Mouse (Mus musculus) thymus, postnatal 4 days (tissue): ENCODE data around the gene Fam171a2.

ENCODE experiments used
- DNase-seq: peaks from one replicate; pipeline ENCODE4 v3.0.0; 2021

Fam171a2 gene

DNA sequence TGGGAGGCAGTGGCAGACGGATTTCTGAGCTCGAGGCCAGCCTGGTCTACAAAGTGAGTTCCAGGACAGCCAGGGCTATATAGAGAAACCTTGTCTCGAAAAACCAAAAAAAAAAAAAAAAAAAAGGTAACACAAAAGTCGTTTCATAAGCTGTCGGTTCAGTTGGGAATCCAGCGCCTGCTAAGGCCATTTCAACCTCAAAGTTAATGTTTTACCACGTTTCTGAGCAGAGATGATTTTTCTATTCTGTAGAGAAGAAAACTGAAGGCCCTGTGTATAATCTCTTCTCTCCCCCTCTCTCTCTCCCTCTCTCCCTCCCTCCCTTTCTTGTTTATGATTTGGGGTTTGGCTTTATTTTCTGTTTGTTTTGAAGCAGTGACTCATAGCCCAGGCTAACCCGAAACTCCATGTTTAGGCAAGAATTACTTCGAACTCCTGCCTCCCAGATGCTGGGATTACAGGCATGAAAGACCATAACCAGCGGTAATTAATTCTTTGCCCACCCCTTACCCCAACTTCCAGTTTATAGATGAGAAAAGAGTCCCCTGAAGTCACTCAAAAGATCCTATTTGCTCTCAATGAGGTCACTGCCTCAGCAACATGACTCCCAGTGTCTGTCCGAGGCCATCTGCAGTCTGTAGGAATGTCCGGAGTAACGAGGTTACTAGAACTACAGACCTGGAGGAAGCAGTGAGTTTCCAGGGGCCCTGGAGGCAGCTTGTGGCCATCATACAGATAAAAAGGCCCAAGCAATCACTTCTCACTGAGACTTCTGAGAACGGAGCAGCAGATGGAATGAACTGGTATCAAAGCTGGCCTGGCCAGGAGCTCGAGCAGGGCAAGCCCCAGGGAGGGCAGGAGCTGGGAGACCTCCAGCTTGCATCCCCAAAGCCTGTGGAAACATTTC, 38.3 kb downstream of the Fam171a2 start:
- DNase-seq = no peak

- DNase-seq = peak; percentile 93
Observed at GRCm38 (mm10) chr11:102408344-102408876, 39.1 kb downstream of the Fam171a2 start.

- DNase-seq = no peak
Observed at GRCm38 (mm10) chr11:102407834-102408215, 39.7 kb downstream of the Fam171a2 start, which contains the start of gene Slc25a39. TSS of gene Slc25a39 (minus strand) at chr11:102407946.

DNA sequence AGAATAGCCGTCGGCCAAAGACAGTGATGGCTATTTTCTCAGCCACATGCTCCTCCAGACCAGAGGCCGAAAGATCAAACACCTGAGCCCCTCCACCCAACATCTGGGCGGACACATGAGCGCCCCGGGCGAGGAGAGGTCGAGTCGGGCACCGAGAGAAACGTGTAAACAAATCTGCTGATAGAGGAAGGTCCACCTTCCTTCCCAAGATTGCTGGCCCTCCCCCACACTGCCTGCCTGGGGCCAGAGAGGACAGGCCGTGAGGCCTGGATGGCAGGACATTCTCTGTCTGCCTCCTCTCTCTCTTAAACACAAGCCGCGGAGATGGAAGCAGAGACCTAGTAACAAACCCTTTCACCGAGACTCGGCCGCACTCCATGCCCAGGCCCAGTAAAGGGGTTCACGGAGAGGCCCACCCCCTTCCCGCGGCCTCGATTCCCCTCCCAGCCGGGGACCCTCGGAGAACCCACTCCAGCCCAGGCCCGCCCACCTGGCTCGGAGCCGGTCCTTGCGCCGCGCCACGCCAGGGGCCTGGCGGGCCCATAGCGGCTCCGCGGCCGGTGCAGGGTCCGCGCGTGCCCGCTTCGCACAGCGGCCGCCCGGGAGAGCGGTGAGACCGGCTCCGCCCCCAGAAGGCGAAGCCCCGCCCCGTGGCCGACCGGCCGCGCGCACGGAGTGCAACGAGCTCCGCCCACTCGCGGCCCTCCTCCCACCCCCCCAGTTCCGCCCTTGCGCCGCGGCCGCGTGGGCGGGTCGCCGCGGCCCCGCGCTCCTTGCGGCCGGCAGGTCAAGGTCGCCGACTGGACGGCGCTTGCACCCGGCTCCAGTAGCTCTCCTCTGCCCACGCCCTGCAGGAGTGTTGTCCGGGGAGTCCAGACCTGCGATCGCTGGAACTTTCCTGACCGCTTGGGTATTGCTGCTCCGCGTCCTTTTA, 40.3 kb downstream of the Fam171a2 start:
- peak; percentile 98 for DNase-seq

- no peak for DNase-seq
Observed at GRCm38 (mm10) chr11:102406401-102406800, 41.1 kb downstream of the Fam171a2 start.

GRCm38 (mm10) chr11:102405544-102406285, 41.8 kb downstream of the Fam171a2 start:
- DNase-seq = no peak

DNA sequence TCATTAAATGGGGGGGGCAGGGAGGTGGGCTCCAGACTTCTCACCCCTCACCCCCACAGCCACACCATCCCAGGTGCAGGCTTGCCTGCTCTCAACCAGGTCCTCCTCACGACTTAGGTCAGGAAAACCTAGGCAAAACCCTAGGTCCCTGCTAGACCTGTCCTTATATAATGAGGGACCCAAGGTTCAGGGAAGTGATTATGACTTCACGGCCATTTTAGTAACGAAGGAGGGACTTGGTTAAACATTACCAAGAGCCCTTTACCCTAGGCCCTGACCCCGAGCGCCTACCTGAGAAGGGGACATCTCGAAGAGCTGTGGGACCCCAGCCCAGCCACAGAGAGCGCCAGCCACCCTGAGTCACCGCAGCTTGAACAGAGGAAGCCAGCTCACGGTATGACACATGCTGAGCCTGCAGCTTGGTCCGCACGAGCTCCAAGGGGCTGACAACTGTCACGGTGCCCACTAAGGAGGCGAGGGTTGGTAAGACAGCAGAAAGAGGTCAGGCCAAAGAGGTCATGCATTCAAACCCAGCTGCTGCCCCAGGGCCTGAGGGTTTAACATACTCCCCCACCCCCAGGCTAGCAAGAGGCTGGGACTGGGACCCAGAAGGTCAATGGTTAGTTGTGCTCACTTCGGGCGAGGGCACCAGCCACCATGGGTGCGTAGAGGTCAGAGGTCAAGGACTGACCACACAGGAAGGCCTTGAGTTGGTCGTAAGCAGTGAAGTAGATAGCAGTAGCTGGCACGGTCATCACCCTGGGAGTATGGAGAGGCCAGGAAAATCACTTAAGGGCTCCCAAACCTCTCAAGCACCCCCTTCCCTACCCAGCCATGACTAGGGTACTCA, 43.1 kb downstream of the Fam171a2 start:
- DNase-seq = no peak

GRCm38 (mm10) chr11:102403657-102404056, 43.8 kb downstream of the Fam171a2 start:
- DNase-seq = no peak

DNA sequence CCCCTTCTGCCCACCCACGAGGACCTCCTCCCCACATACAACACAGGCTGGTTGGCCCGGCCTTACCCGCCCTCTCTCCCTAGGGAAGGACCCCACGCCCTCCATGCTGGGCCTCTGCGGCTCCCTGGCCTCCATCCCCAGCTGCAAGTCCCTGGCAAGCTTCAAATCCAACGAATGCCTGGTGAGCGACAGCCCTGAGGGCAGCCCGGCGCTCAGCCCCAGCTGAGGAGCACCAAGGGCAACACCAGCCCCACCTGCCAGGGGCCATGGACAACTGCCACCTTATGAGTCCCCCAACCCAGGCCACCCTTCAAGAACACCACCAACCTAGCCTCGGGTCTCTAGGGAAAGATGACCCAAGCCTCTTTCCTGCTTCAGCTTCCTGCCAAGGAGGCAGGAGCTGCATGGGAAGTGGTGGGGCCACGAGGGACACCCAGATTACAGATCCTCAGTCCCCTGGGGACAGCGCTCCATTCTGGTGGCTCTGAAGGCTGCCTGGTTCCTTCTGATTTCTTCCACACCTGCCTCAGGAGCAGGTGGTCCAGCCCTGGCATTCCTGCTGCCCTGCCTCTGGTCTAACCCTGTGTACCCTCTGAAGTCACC, 45.5 kb downstream of the Fam171a2 start:
- no peak for DNase-seq

GRCm38 (mm10) chr11:102400513-102401084, 46.9 kb downstream of the Fam171a2 start:
- no peak for DNase-seq

DNA sequence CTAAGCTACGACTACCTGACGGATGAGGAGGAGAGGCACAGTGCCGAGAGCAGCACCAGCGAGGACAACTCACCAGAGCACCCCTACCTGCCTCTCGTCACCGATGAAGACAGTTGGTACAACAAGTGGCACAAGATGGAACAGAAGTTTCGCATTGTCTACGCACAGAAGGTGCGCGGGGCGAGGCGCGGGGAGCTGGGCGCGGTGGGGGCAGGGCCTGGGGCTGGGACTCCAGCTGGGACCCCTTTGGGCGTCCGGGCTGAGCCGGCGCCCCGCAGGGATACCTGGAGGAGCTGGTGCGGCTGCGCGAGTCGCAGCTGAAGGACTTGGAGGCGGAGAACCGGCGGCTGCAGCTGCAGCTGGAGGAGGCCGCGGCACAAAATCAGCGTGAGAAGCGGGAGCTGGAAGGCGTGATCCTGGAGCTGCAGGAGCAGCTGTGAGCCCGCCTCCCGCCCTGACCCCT, 47.8 kb downstream of the Fam171a2 start:
- peak; percentile 33 for DNase-seq

GRCm38 (mm10) chr11:102399107-102399506, 48.4 kb downstream of the Fam171a2 start:
- no peak for DNase-seq

GRCm38 (mm10) chr11:102398007-102398825, 49.3 kb downstream of the Fam171a2 start:
- DNase-seq = no peak

- no peak for DNase-seq
Observed at GRCm38 (mm10) chr11:102396671-102397141, 50.8 kb downstream of the Fam171a2 start.

DNA sequence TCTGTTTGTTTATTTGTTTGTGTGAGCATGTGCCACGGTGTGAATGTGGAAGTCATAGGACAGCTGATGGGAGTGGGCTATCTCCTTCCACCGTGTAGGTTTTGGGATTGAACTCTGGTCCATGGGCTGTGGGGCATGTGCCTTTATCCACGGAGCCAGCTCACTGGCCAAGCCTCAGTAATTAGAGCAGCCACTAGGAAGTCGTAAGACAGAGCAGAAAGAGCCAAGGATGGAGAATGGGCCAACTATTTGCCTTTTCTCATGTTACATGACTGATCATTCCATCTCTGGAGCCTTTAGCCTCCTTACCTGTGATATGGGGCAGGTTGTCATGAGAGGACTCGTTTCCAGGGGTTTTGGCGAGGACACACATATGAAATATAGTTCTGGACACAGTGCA, 51.2 kb downstream of the Fam171a2 start:
- no peak for DNase-seq

DNA sequence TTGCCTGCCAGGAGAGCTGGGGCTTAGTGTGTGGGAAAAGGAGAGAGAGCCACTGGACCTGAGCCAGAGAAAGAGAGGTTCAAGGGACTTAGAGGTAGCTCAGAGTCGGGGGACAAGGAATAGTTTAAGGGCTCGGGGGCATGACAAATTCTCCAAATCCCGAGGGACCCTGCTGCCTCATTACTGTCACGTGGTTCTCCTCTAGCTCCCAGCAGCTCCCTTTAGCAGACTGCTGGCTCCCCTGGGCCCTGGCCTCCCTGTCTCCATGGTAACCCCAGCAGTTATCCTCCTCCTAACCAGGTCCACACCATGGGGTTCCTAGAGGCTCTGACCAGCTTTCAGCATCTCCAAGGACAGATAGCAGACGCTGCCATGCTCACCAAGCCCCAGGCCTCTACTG, 52.2 kb downstream of the Fam171a2 start:
- no peak for DNase-seq

GRCm38 (mm10) chr11:102394421-102395124, 52.9 kb downstream of the Fam171a2 start:
- DNase-seq = no peak

GRCm38 (mm10) chr11:102393719-102394420, 53.6 kb downstream of the Fam171a2 start:
- peak; percentile 47 for DNase-seq
